ENCODE assay signal across 19 mouse cellular contexts in genomic region chrX:104397526-104397925, GRCm38 (mm10).
"Had no signal": no experiment of that assay in that cellular context is flagged by ENCODE, and none has a peak within 500 bp of the region (broad histone marks: within the 10 kb centered on the region; RNA-seq: fewer than 3 reads in every experiment).

No protein-coding gene starts in this region.

- ATAC-seq: liver, embryonic 12.5 days; midbrain, embryonic 15.5 days had no signal

- H3K4me2 ChIP-seq: limb, embryonic 13.5 days; liver, embryonic 12.5 days; liver, embryonic 15.5 days; lung, embryonic 15.5 days; midbrain, embryonic 12.5 days; midbrain, embryonic 15.5 days; neural tube, embryonic 13.5 days; stomach, embryonic 15.5 days had no signal

- H3K9me3 ChIP-seq: limb, embryonic 10.5 days; limb, embryonic 13.5 days; liver, embryonic 12.5 days; liver, embryonic 15.5 days; lung, embryonic 15.5 days; midbrain, embryonic 12.5 days; midbrain, embryonic 15.5 days; neural tube, embryonic 13.5 days; stomach, embryonic 15.5 days had no signal

- H3K4me3 ChIP-seq: layer of hippocampus, adult 2 months; limb, embryonic 10.5 days; limb, embryonic 13.5 days; liver, embryonic 12.5 days; liver, embryonic 15.5 days; lung, embryonic 15.5 days; midbrain, embryonic 12.5 days; midbrain, embryonic 15.5 days; neural tube, embryonic 13.5 days; stomach, embryonic 15.5 days had no signal

- H3K27ac ChIP-seq: kidney, postnatal 0 days; layer of hippocampus, adult 2 months; limb, embryonic 10.5 days; limb, embryonic 13.5 days; liver, embryonic 12.5 days; liver, embryonic 15.5 days; lung, embryonic 15.5 days; midbrain, embryonic 12.5 days; midbrain, embryonic 15.5 days; neural tube, embryonic 13.5 days; stomach, embryonic 15.5 days had no signal

- H3K9ac ChIP-seq: limb, embryonic 13.5 days; liver, embryonic 12.5 days; liver, embryonic 15.5 days; lung, embryonic 15.5 days; midbrain, embryonic 12.5 days; midbrain, embryonic 15.5 days; neural tube, embryonic 13.5 days; stomach, embryonic 15.5 days had no signal

- H3K27me3 ChIP-seq: liver, embryonic 12.5 days; liver, embryonic 15.5 days; lung, embryonic 15.5 days; midbrain, embryonic 12.5 days; midbrain, embryonic 15.5 days; stomach, embryonic 15.5 days had no signal

- DNase-seq: kidney, adult 2 months; kidney, postnatal 25 days; layer of hippocampus, adult 9-11 months; liver; lung, adult 18-20 months; lung, postnatal 10 days; lung, postnatal 36 days; thymus, postnatal 4 days had no signal

- H3K36me3 ChIP-seq: limb, embryonic 10.5 days; limb, embryonic 13.5 days; liver, embryonic 12.5 days; liver, embryonic 15.5 days; lung, embryonic 15.5 days; midbrain, embryonic 12.5 days; midbrain, embryonic 15.5 days; neural tube, embryonic 13.5 days; stomach, embryonic 15.5 days had no signal

- H3K4me1 ChIP-seq: limb, embryonic 10.5 days; limb, embryonic 13.5 days; liver, embryonic 12.5 days; liver, embryonic 15.5 days; lung, embryonic 15.5 days; midbrain, embryonic 12.5 days; midbrain, embryonic 15.5 days; neural tube, embryonic 13.5 days; stomach, embryonic 15.5 days had no signal
